Mouse (Mus musculus) olfactory bulb, adult 2 months (tissue): ENCODE data around the gene Ice1.

ENCODE experiments used
- CTCF ChIP-seq: fragments of 200-500 bp; IDR thresholded peaks from 2 replicates; pipeline ENCODE4 v1.5.1; 2012; ENCODE audit warnings: low read depth, mild to moderate bottlenecking, low read length, moderate library complexity; ENCODE audit not compliant: insufficient read depth
- POLR2A ChIP-seq: fragments of 200-500 bp; IDR thresholded peaks from 2 replicates; pipeline ENCODE4 v1.6.1; 2012; ENCODE audit warnings: mild to moderate bottlenecking, low read depth, low read length, moderate library complexity; ENCODE audit not compliant: insufficient read depth

DNA sequence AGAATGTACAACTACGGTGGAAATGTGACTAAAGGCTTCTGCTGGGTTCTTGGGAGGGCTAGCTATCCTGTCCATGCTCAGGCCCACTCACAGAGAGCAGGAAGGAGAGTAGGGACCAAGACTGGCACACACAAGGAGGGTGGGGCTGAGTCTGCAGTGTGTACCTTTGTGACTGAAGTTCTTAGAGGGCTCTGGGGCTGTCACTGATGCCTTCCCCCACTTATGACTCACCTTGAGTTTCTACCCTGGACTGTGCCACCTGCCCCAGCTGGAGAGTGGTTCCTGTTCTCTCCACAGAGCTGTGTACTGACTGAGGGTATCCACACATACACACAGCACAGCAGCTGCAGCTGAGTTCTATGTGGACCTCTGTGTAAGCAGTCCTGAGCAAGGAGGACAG lies 63.2 kb downstream of the Ice1 start:
- no peak for TF ChIP-seq CTCF
- no peak for TF ChIP-seq POLR2A
